Mouse (Mus musculus): Measurements from ENCODE around the gene Gzmm. TPM values are rescaled to one million over a fixed set of nuclear protein-coding genes. Genes with fewer than 3 reads are reported as not detected.

Gene Gzmm
- total and polyA plus RNA-seq, 2 experiments from 2014 or later: 0.63 to 1.2 TPM

GRCm38 (mm10) chr10:79732500-79732899, 43.7 kb downstream of the Gzmm start:
- Histone ChIP-seq H3K36me3 (ENCODE audit: insufficient read depth, low read length) (peaks cover 52% of the 10 kb centered on the region), H3K9ac (replicated peaks; ENCODE audit: low read length) (no peak overlapping the region), H3K27ac (no peak overlapping the region), H3K4me1 (ENCODE audit: insufficient read depth, low read length) (no peaks in the 10 kb centered on the region), H3K27me3 (ENCODE audit: insufficient read depth, low read length) (no peaks in the 10 kb centered on the region), H3K4me2 (ENCODE audit: low read depth, low read length) (no peak overlapping the region), H3K4me3 (ENCODE audit: low read length) (no peak overlapping the region), H3K9me3 (ENCODE audit: low read length) (no peaks in the 10 kb centered on the region)
- TF ChIP-seq CTCF (IDR thresholded peaks at IDR 0.05; ENCODE audit: low read depth): peak; percentile 62
- WGBS: 96% methylated on average over 1 of the region's 1 CpGs
- DNase-seq (ENCODE audit: low spot score) (no peak), ATAC-seq (no peak)

GRCm38 (mm10) chr10:79733847-79734246, 45.0 kb downstream of the Gzmm start:
- H3K27me3 ChIP-seq (ENCODE audit: insufficient read depth, low read length): no peaks in the 10 kb centered on the region
- no peak overlapping the region for H3K27ac ChIP-seq
- no peaks in the 10 kb centered on the region for H3K9me3 ChIP-seq (ENCODE audit: low read length)
- H3K9ac ChIP-seq (replicated peaks; ENCODE audit: low read length): no peak overlapping the region
- ATAC-seq (no peak), DNase-seq (ENCODE audit: low spot score) (no peak)
- no peak for TF ChIP-seq CTCF (IDR thresholded peaks at IDR 0.05; ENCODE audit: low read depth)
- H3K4me1 ChIP-seq (ENCODE audit: insufficient read depth, low read length): no peaks in the 10 kb centered on the region
- WGBS: 97% methylated on average over 15 of the region's 15 CpGs
- peaks cover 64% of the 10 kb centered on the region for H3K36me3 ChIP-seq (ENCODE audit: insufficient read depth, low read length)
- H3K4me2 ChIP-seq (ENCODE audit: low read depth, low read length): no peak overlapping the region
- H3K4me3 ChIP-seq (ENCODE audit: low read length): no peak overlapping the region

- no peak for TF ChIP-seq CTCF (IDR thresholded peaks at IDR 0.05; ENCODE audit: low read depth)
- WGBS: 33% methylated on average over 32 of the region's 52 CpGs
Observed at GRCm38 (mm10) chr10:79735361-79735760, 46.5 kb downstream of the Gzmm start.

GRCm38 (mm10) chr10:79736706-79737105, 47.9 kb downstream of the Gzmm start:
- ATAC-seq (no peak), DNase-seq (ENCODE audit: low spot score) (no peak)
- TF ChIP-seq CTCF (IDR thresholded peaks at IDR 0.05; ENCODE audit: low read depth): no peak
- no peak overlapping the region for H3K4me3 ChIP-seq (ENCODE audit: low read length)
- WGBS: 92% methylated on average over 14 of the region's 14 CpGs
- H3K4me2 ChIP-seq (ENCODE audit: low read depth, low read length): no peak overlapping the region
- no peaks in the 10 kb centered on the region for H3K4me1 ChIP-seq (ENCODE audit: insufficient read depth, low read length)
- H3K36me3 ChIP-seq (ENCODE audit: insufficient read depth, low read length): peaks cover 85% of the 10 kb centered on the region
- H3K27me3 ChIP-seq (ENCODE audit: insufficient read depth, low read length): no peaks in the 10 kb centered on the region
- H3K27ac ChIP-seq: no peak overlapping the region
- H3K9me3 ChIP-seq (ENCODE audit: low read length): peaks cover 7% of the 10 kb centered on the region; the same call in 1 of the 2 replicates
- no peak overlapping the region for H3K9ac ChIP-seq (replicated peaks; ENCODE audit: low read length)

More at GRCm38 (mm10) chr10:79735361-79735760, 46.5 kb downstream of the Gzmm start:
- DNase-seq (ENCODE audit: low spot score) (no peak), ATAC-seq (no peak)
- Histone ChIP-seq H3K4me2 (ENCODE audit: low read depth, low read length) (no peak overlapping the region), H3K9me3 (ENCODE audit: low read length) (peaks cover 7% of the 10 kb centered on the region; the same call in 1 of the 2 replicates), H3K27ac (no peak overlapping the region), H3K9ac (replicated peaks; ENCODE audit: low read length) (no peak overlapping the region), H3K27me3 (ENCODE audit: insufficient read depth, low read length) (no peaks in the 10 kb centered on the region), H3K36me3 (ENCODE audit: insufficient read depth, low read length) (peaks cover 80% of the 10 kb centered on the region), H3K4me3 (ENCODE audit: low read length) (no peak overlapping the region), H3K4me1 (ENCODE audit: insufficient read depth, low read length) (no peaks in the 10 kb centered on the region)

GRCm38 (mm10) chr10:79738259-79738658, 49.4 kb downstream of the Gzmm start:
- H3K9ac ChIP-seq (replicated peaks; ENCODE audit: low read length): no peak overlapping the region
- peak; percentile 62 for TF ChIP-seq CTCF (IDR thresholded peaks at IDR 0.05; ENCODE audit: low read depth)
- peaks cover 7% of the 10 kb centered on the region; the same call in 1 of the 2 replicates for H3K9me3 ChIP-seq (ENCODE audit: low read length)
- 88% methylated on average over 10 of the region's 10 CpGs for WGBS
- DNase-seq (ENCODE audit: low spot score) (no peak), ATAC-seq (no peak)
- H3K27ac ChIP-seq: no peak overlapping the region
- H3K27me3 ChIP-seq (ENCODE audit: insufficient read depth, low read length): no peaks in the 10 kb centered on the region
- H3K4me3 ChIP-seq (ENCODE audit: low read length): no peak overlapping the region
- no peak overlapping the region for H3K4me2 ChIP-seq (ENCODE audit: low read depth, low read length)
- H3K4me1 ChIP-seq (ENCODE audit: insufficient read depth, low read length): no peaks in the 10 kb centered on the region
- H3K36me3 ChIP-seq (ENCODE audit: insufficient read depth, low read length): peaks cover 73% of the 10 kb centered on the region

- no peak for TF ChIP-seq CTCF (IDR thresholded peaks at IDR 0.05; ENCODE audit: low read depth)
- DNase-seq (ENCODE audit: low spot score): no peak
- ATAC-seq: no peak
- no peaks in the 10 kb centered on the region for H3K4me1 ChIP-seq (ENCODE audit: insufficient read depth, low read length)
- no peak overlapping the region for H3K27ac ChIP-seq
- no peak overlapping the region for H3K4me2 ChIP-seq (ENCODE audit: low read depth, low read length)
- no peaks in the 10 kb centered on the region for H3K27me3 ChIP-seq (ENCODE audit: insufficient read depth, low read length)
- 97% methylated on average over 28 of the region's 28 CpGs for WGBS
- H3K4me3 ChIP-seq (ENCODE audit: low read length): no peak overlapping the region
- H3K9ac ChIP-seq (replicated peaks; ENCODE audit: low read length): no peak overlapping the region
- peaks cover 7% of the 10 kb centered on the region; the same call in 1 of the 2 replicates for H3K9me3 ChIP-seq (ENCODE audit: low read length)
- peaks cover 68% of the 10 kb centered on the region for H3K36me3 ChIP-seq (ENCODE audit: insufficient read depth, low read length)
Observed at GRCm38 (mm10) chr10:79739234-79739633, 50.4 kb downstream of the Gzmm start.

- Histone ChIP-seq H3K36me3 (ENCODE audit: insufficient read depth, low read length) (peaks cover 57% of the 10 kb centered on the region), H3K27ac (no peak overlapping the region), H3K4me3 (ENCODE audit: low read length) (no peak overlapping the region), H3K27me3 (ENCODE audit: insufficient read depth, low read length) (no peaks in the 10 kb centered on the region), H3K4me2 (ENCODE audit: low read depth, low read length) (no peak overlapping the region), H3K9ac (replicated peaks; ENCODE audit: low read length) (no peak overlapping the region), H3K9me3 (ENCODE audit: low read length) (peaks cover 7% of the 10 kb centered on the region; the same call in 1 of the 2 replicates), H3K4me1 (ENCODE audit: insufficient read depth, low read length) (no peaks in the 10 kb centered on the region; the same call in 1 of the 2 replicates)
- 49% methylated on average over 11 of the region's 11 CpGs for WGBS
- TF ChIP-seq CTCF (IDR thresholded peaks at IDR 0.05; ENCODE audit: low read depth): peak; percentile 39
- ATAC-seq (no peak), DNase-seq (ENCODE audit: low spot score) (no peak)
Observed at GRCm38 (mm10) chr10:79740863-79741262, 52.0 kb downstream of the Gzmm start.

Measured in hindbrain, postnatal 0 days (tissue).